Mouse (Mus musculus): ENCODE measurements at regions not wholly inside any gene's neighbourhood (a gene's known extent, or its start where the extent isn't known, plus 50 kb on each side); places are given as distances from the start of the nearest gene placed in this dataset.

DNA sequence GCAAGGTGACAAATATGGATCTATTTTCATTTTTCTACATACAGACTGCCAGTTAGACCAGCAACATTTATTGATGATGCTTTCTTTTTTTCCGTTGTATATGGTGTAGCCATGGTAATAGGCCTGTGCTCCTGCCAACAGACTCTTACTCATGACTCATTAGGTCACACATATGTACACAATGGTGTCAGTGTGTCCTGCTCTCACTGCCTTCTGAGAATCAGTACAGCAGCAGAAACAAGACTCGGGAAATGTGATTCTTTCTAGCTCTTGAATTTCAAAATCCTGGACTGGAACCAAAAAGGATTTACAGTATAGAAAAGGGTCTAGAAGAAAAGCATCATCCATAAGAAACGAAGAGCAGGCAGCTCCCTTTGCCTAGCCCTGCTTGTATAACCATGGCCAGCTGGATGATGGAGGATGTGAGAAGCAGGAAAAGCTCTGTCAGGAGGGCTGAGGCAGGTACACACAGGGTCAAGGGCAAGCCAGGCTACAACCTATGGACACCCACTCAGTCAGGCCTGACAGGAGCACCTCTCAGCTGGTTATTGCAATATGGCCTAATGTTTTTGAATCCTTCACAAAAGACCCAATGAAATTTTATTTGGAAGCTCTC, 132.2 kb downstream of the Tmem17 start:
- no peak for DNase-seq (ENCODE audit: low spot score)

GRCm38 (mm10) chr11:22644877-22645276, 133.0 kb downstream of the Tmem17 start:
- DNase-seq (ENCODE audit: low spot score), result no peak

DNA sequence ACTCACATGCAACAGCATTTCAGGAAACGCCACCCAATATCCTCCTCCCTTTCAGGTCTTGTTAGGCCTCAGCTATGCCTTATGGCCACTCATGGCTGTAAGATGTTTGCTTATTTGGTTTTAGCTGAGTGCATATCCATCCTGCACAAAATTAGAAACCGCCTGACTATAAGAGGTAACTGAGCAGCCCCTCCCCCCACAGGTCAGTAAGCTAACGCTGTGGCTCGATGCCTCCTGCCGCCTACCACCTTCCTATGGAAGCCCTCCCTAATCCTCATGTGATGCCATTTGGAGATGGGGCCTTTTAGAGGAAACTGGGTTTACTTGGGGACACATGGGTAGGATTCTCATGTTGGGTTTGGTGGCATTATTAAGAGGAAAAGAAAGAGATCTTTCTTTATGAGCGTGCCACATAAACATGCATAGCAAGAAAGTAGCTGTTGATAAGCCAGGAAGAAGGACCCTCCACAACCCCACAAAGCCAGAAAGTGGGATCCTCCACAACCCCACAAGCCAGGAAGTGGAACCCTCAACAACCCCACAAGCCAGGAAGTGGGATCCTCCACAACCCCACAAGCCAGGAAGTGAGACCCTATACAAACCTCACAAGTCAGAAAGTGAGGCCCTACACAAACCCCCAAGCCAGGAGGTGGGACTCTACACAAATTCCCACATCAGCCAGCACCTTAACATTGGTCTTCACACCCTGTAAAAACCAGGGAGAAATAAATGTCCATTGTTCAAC, 134.5 kb downstream of the Tmem17 start:
- DNase-seq (ENCODE audit: low spot score), result no peak

GRCm38 (mm10) chr11:22648275-22648674, 136.4 kb downstream of the Tmem17 start:
- DNase-seq (ENCODE audit: low spot score), result no peak

GRCm38 (mm10) chr11:22650771-22651170, 138.9 kb downstream of the Tmem17 start:
- DNase-seq (ENCODE audit: low spot score), result no peak

DNA sequence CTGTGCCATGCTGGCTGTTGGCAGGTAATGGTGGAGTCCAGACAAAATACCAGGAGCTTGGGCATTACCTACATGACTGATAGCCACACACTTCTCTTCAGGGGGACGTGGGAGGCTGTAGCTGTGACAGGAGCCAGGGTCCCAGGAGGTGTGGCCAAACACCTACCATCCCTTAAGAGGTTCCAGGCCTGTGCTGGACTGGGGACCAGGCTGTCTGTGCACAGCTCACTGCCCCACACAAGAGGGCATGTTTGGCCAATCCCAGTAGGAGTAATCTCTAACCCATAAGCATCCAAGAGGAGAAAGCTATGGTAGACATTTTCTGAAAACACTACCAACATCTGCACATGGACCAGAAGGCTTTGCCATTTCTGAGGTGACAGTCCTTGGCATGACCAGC, 139.4 kb downstream of the Tmem17 start:
- DNase-seq (ENCODE audit: low spot score), result no peak

- DNase-seq (ENCODE audit: low spot score), result no peak
Measured at GRCm38 (mm10) chr11:22651911-22652310, 140.0 kb downstream of the Tmem17 start.

DNA sequence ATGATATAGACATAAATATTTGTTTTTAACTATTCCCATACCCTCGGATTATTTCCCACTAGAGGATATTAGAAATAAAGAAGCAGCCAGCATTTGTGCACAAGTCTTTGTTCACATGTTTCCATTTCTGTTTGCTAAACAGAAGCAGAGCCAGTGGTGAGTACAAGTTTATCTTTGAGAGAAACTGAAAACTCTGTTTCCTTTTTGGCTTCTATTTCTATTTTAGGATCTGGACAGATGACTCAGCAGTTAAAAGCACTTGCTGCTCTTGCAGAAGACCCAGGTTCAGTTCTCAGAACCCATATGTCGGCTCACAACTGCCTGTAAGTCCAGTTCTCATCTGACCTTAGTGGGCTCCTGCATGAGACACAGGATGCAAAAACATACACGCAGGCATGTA, 141.0 kb downstream of the Tmem17 start:
- DNase-seq (ENCODE audit: low spot score), result peak; percentile 28

GRCm38 (mm10) chr11:22653366-22653765, 141.5 kb downstream of the Tmem17 start:
- no peak for DNase-seq (ENCODE audit: low spot score)

GRCm38 (mm10) chr11:22657635-22658034, 145.7 kb downstream of the Tmem17 start:
- no peak for DNase-seq (ENCODE audit: low spot score)

DNA sequence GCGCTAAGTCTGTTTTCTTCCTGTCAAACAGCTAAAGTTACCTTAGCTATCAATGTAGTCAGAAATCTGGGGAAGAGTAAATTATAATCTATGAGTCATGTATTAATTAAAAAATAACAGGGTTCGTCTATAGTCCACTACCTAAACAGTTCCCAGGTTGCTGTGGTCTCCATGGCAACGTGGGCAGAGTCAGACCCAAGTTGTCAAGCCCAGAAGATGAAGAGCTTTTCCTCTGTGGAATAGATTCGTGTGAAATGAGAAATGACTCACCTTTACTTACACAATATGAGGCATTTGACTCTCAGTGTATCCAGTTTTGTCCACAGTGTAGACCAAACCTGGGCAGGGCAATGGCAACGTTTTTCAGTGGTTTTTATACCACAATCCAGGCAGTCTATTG, 149.2 kb downstream of the Tmem17 start:
- no peak for DNase-seq (ENCODE audit: low spot score)

DNA sequence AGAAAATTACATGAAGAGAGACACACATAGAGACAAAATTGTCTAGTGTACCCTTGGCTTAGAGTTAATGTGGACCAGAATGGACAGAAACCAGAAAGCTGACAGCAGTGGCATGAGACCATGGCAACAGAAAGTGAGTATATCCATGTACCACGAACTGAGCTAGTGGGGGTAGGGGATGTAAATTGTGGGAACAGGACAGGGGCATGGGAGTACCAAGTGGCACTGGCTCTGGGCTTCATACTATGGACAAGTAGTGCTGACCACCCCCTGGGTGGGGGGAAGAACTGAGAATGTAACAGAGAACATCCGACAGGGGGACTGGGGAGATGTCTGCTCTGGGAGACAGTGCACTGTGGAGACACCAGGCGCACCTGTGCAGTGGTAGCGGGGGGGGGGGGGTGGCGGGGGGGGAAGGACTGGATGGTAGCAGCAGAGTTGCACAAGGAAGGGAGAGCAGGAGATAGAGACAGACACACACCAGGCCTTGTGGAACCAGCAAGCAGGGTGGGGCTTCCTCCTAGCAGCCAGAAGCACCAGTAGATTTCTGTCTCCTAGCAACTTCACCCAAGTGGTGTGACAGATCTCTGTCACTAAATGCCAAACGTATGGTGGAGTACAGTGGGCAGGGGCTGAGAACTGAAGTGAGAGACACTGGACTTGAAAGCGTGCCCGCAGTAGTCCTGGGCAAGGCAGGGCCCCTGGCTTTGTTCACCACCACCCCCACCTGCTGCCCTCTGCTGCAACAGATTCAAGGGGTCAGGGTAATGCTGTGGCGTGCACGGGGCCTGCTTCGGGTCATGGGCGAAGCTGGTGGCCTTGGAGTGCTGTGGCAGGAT, 150.0 kb downstream of the Tmem17 start:
- DNase-seq (ENCODE audit: low spot score), result no peak

GRCm38 (mm10) chr11:22665978-22666377, 154.1 kb downstream of the Tmem17 start:
- no peak for DNase-seq (ENCODE audit: low spot score)

- no peak for DNase-seq (ENCODE audit: low spot score)
Measured at GRCm38 (mm10) chr11:22666378-22666777, 154.5 kb downstream of the Tmem17 start.

DNA sequence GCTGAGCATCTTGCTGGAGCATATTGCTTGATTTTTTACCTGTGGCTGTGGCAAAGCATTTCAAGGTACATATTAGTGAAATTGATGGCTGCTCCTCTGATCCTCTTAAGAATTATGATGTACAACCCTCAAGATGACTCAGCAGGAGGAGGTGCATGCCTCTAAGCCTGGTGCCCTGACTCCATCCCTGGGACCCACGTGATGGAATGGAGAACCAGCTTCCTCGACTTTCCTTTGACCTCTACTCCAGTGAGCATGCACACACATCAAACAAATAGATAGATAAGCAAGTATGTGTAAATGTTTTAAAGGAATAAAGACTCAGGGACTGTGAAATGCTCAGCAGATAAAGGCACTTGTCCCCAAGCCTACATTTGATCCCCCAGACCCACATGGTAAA, 156.3 kb downstream of the Tmem17 start:
- DNase-seq (ENCODE audit: low spot score), result no peak

- no peak for DNase-seq (ENCODE audit: low spot score)
Measured at GRCm38 (mm10) chr11:22669267-22669666, 157.4 kb downstream of the Tmem17 start.

GRCm38 (mm10) chr11:22671791-22672490, 160.1 kb downstream of the Tmem17 start:
- DNase-seq (ENCODE audit: low spot score), result no peak

DNA sequence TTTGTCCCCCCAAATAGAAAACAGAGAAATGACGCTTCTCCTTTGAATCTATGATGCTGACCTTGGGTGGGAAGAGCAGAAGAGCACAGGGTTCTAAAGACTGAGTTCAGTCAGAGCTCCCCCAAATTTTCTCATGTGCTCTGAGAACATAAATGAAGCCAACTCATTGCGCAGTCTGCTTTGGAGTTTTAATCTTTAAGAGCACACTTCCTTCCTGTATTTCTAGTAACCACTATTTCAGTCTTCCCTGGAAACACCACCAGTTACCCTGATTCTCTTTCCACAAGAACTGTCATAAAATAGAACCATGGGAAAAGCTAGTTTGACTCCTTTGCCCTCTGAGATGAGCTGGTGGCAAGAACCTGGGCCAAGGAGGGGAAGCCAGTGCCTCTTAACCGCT, 163.2 kb downstream of the Tmem17 start:
- no peak for DNase-seq (ENCODE audit: low spot score)

DNA sequence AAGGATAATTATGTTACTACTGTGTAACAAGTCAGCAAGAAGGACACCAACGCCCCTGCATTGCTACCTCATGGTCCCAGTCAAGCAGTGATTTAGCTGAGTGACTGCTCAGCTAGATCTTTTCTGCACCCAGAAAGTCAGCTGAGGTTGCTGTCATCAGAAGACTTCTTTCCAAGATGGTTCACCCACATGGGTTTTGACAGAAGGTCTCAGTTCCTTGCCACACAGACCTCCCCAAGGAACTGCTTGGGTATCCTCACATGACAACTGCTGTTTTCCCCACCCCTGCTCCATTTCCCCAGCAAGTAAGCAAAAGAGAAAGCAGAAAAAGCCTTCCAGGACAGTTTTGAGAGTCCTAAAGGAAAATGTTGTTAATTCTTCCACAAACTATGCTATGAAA, 163.9 kb downstream of the Tmem17 start:
- no peak for DNase-seq (ENCODE audit: low spot score)

DNA sequence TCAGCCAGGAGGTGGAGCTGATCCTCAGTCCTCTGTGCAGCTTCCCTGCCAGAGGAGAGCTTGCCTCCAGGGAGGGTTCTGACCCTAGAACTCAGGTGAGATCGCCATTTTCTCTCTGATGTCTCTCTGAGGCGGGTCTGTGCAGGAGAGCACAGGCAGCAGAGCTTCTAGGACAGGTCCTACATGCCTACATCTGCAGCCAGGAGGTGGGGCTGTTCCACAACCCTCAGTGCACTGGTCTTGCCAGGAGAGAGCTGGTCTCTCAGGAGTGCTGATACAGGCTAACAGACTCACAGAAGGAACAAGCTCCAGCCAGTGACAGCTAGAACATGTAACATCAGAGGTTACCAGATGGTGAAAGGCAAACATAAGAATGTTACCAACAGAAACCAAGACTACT, 165.4 kb downstream of the Tmem17 start:
- DNase-seq (ENCODE audit: low spot score), result peak; percentile 35

DNA sequence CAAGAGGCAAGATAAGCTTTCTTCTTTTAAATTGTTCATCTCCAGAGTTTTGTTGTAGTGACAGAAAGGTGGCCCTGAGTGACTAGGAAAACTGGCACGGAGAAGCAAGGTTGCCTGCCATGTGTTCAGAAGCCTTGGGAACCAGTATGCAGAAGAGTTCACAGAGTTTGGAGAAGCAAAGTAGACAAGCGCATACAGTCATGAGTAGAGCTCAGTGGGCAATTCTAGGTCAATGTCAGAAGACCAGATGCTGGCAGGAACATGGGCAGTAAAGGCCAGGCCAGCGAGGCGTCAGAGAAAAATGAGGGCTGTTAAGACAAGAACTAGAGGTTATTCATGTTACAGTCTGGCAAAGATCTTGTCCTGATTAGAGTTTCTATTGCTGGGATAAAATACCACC, 172.7 kb downstream of the Tmem17 start:
- DNase-seq (ENCODE audit: low spot score), result no peak

DNA sequence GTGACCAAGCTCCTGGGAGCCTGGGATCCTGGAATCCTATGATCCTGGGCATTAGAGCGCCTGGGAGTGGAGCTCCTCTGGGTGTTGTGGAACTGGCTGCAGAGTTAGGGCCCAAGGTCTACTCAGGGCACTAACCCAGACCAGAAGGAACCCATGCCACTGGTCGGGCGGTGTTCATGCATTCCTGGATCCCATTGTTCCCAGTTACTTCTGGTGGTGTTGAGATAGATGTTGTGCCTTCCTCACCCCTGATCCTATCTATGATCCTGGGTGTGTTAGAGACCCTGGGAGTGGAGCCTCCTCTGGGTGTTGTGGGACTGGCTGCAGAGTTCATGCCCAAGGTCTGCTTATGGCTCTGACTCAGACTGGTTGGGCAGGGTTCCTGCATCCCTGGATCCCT, 169.9 kb downstream of the B3gnt2 start:
- no peak for DNase-seq (ENCODE audit: low spot score)

Measured in heart, adult 8-10 months (tissue).